In the genomic region with DNA sequence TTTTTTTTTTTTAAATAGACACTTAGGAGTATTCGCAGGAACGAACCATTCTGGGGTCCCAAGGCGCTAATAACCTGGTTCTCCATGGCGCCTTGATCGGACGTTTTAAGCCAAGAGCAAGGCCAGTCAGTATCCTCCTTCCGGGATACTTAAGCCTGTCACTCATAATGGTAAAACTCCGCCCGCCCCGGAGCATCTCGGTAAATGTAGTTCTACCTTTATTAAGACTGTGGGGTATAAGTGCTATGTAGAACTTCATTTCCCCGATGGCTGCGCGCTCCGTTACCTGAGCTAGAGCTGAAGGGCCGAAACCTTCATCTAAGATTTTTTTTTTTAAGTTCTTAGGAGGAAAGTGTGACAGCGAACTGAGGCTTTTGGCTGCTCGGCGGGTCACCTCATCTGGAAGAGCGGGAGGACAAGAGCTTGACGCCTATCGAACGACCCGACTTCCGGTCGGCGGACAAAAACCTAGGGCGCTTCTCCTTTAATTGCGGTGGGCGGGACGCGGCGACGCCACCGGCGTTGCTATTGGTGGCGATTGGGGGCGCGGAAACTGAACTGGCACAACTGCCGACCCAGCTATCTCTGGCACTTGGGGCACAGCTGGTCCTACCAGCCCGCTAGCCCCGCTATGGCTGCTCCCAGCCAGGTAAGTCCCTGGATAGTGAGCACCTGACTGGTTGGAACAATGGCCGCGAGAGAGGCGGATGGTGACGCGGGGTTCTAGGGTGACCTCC, we compare ENCODE assay signal across 8 mouse cellular contexts. TPM values are rescaled to one million over a fixed set of nuclear protein-coding genes. Genes with fewer than 3 reads are reported as not detected.
DNase-seq lines count a peak whose midpoint lies in the region; ATAC-seq and TF ChIP-seq lines count a peak whose summit lies in the region.

A gene (plus strand): TSS at position 254 of the 737 bp plus-strand sequence.

- H3K79me2 ChIP-seq in heart, adult 2 months (replicated peaks; ENCODE audit: control insufficient read depth, insufficient read depth, low read length), result no peaks in the 10 kb centered on the region

- no peak for TF ChIP-seq CTCF in heart, adult 2 months (IDR thresholded peaks at IDR 0.05)

- no peaks in the 10 kb centered on the region for H3K27me3 ChIP-seq in embryonic facial prominence, embryonic 14.5 days (replicated peaks; ENCODE audit: control insufficient read depth, insufficient read depth, low read length)
- no peaks in the 10 kb centered on the region for H3K27me3 ChIP-seq in heart, adult 2 months (ENCODE audit: control insufficient read depth, insufficient read depth, low read length)
- H3K27me3 ChIP-seq in limb, embryonic 13.5 days, result no peaks in the 10 kb centered on the region
- H3K27me3 ChIP-seq in midbrain, embryonic 16.5 days (ENCODE audit: control insufficient read depth, insufficient read depth, low read depth, low read length), result no peaks in the 10 kb centered on the region

- no peaks in the 10 kb centered on the region for H3K9me3 ChIP-seq in embryonic facial prominence, embryonic 14.5 days (ENCODE audit: control insufficient read depth, low read length)
- no peaks in the 10 kb centered on the region for H3K9me3 ChIP-seq in limb, embryonic 13.5 days
- no peaks in the 10 kb centered on the region for H3K9me3 ChIP-seq in midbrain, embryonic 16.5 days (replicated peaks; ENCODE audit: control insufficient read depth, low read length, poor library complexity, severe bottlenecking)

- peak; percentile 97 for ATAC-seq in embryonic facial prominence, embryonic 14.5 days (ENCODE audit: low read depth)
- ATAC-seq in limb, embryonic 13.5 days (ENCODE audit: low FRiP score, low read depth), result peak; percentile 97
- ATAC-seq in midbrain, embryonic 16.5 days, result peak; percentile 97

- 0 out of 2 replicates have a peak, but pooled peaks cover 4% of the 10 kb centered on the region for H3K36me3 ChIP-seq in embryonic facial prominence, embryonic 14.5 days (ENCODE audit: control insufficient read depth, insufficient read depth, low read length)
- H3K36me3 ChIP-seq in heart, adult 2 months (ENCODE audit: control insufficient read depth, insufficient read depth, low read length), result no peaks in the 10 kb centered on the region
- peaks cover 16% of the 10 kb centered on the region for H3K36me3 ChIP-seq in limb, embryonic 13.5 days
- H3K36me3 ChIP-seq in midbrain, embryonic 16.5 days (ENCODE audit: control insufficient read depth, insufficient read depth, low read length), result no peaks in the 10 kb centered on the region

- peak within 1 kb of the TSS; percentile 67 for H3K9ac ChIP-seq in embryonic facial prominence, embryonic 14.5 days (ENCODE audit: low read depth, low read length)
- peak within 1 kb of the TSS; percentile 77 for H3K9ac ChIP-seq in heart, adult 2 months (ENCODE audit: low read depth, low read length)
- H3K9ac ChIP-seq in limb, embryonic 13.5 days, result peak within 1 kb of the TSS; percentile 74
- H3K9ac ChIP-seq in midbrain, embryonic 16.5 days (ENCODE audit: low read depth, low read length), result peak within 1 kb of the TSS; percentile 60

- H3K27ac ChIP-seq in embryonic facial prominence, embryonic 14.5 days (replicated peaks; ENCODE audit: low read depth, low read length), result peak within 1 kb of the TSS; percentile 62; the same call in 1 of the 2 replicates
- H3K27ac ChIP-seq in heart, adult 2 months, result peak within 1 kb of the TSS; percentile 89
- H3K27ac ChIP-seq in limb, embryonic 13.5 days, result peak within 1 kb of the TSS; percentile 69
- peak within 1 kb of the TSS; percentile 79 for H3K27ac ChIP-seq in midbrain, embryonic 16.5 days (ENCODE audit: low read length)

- WGBS in embryonic facial prominence, embryonic 14.5 days, result 2% methylated on average over 47 of the region's 47 CpGs
- under 1% methylated on average over 47 of the region's 47 CpGs for WGBS in heart, adult 2 months
- WGBS in limb, embryonic 13.5 days, result under 1% methylated on average over 47 of the region's 47 CpGs
- WGBS in midbrain, embryonic 16.5 days, result under 1% methylated on average over 47 of the region's 47 CpGs

- DNase-seq in 3T3-L1 (ENCODE audit: low read depth, low spot score), result peak; percentile 95
- DNase-seq in adrenal gland, postnatal 4 days (ENCODE audit: low spot score in 2 of 2), result peak; percentile 85 to 86
- DNase-seq in embryonic facial prominence, embryonic 14.5 days (ENCODE audit: low spot score), result peak; percentile 98
- peak; percentile 94 to 97 for DNase-seq in heart, adult 2 months
- DNase-seq in kidney, adult 8-10 months, result peak; percentile 96 to 97
- peak; percentile 97 for DNase-seq in spleen, postnatal 10 days (ENCODE audit: low spot score in 2 of 2)

- peak; percentile 79 for TF ChIP-seq POLR2A in heart, adult 2 months (IDR thresholded peaks at IDR 0.05; ENCODE audit: insufficient read depth, low read depth, low read length)

- TF ChIP-seq EP300 in heart, adult 2 months (IDR thresholded peaks at IDR 0.05; ENCODE audit: insufficient read depth, low read depth, low read length), result no peak

- peak within 1 kb of the TSS; percentile 85 for H3K4me2 ChIP-seq in embryonic facial prominence, embryonic 14.5 days (ENCODE audit: low read depth, low read length)
- peak within 1 kb of the TSS; percentile 92 for H3K4me2 ChIP-seq in limb, embryonic 13.5 days (replicated peaks)
- H3K4me2 ChIP-seq in midbrain, embryonic 16.5 days (ENCODE audit: low read length), result peak within 1 kb of the TSS; percentile 76

- intact Hi-C loops in heart, adult 2 months (cut with DNase I), result loop anchor here (1.0 to 2.0 kb wide), 2 partner anchors 33 to 110 kb away; a partner anchor contains a TSS

- H3K4me1 ChIP-seq in embryonic facial prominence, embryonic 14.5 days (ENCODE audit: control insufficient read depth, insufficient read depth, low read length), result 0 out of 2 replicates have a peak, but pooled peaks cover 3% of the 10 kb centered on the region
- H3K4me1 ChIP-seq in heart, adult 2 months (ENCODE audit: control insufficient read depth, insufficient read depth, low read length), result peaks cover 3% of the 10 kb centered on the region; the same call in 1 of the 2 replicates
- peaks cover 14% of the 10 kb centered on the region for H3K4me1 ChIP-seq in limb, embryonic 13.5 days
- H3K4me1 ChIP-seq in midbrain, embryonic 16.5 days (ENCODE audit: control insufficient read depth, insufficient read depth, low read length), result peaks cover 16% of the 10 kb centered on the region

- peak within 1 kb of the TSS; percentile 54 for H3K4me3 ChIP-seq in embryonic facial prominence, embryonic 14.5 days (ENCODE audit: low read depth, low read length)
- peak within 1 kb of the TSS; percentile 52 for H3K4me3 ChIP-seq in heart, adult 2 months
- peak within 1 kb of the TSS; percentile 72 for H3K4me3 ChIP-seq in limb, embryonic 13.5 days
- peak within 1 kb of the TSS; percentile 46 for H3K4me3 ChIP-seq in midbrain, embryonic 16.5 days (ENCODE audit: low read depth, low read length)

RNA-seq across cellular contexts. Expression of the gene that starts here (rescaled TPM):
- total RNA-seq in adrenal gland, postnatal 4 days (2021), result 10 to 100 TPM; 11.3 to 11.6 TPM
- 16.6 and 21.5 TPM in 2 replicates for polyA plus RNA-seq in embryonic facial prominence, embryonic 14.5 days (2014; fragmentation: Nextera tagmentation; extraction: Ambion mirVana)
- 1 to 10 TPM; 3.2 to 4.0 TPM for total RNA-seq in heart, adult 2 months (2021)
- 5.9 and 6.2 TPM in 2 replicates for polyA plus RNA-seq in heart, adult 2 months (2012; rRNA removed)
- polyA plus RNA-seq in limb, embryonic 13.5 days (2015; fragmentation: Nextera tagmentation; extraction: Ambion mirVana), result 23.8 and 24.0 TPM in 2 replicates
- polyA plus RNA-seq in midbrain, embryonic 16.5 days (2015; fragmentation: Nextera tagmentation; extraction: Ambion mirVana), result 8.0 and 9.0 TPM in 2 replicates

Comparison
In these comparisons a context has a peak if more than half of its experiments do, and no peak if none do; other contexts are left out.
1. Peak in every context shown above with its lines: DNase-seq, ATAC-seq, H3K4me3 ChIP-seq and H3K27ac ChIP-seq.